Mouse (Mus musculus): ENCODE data around the gene Med20. TPM values are rescaled to one million over a fixed set of nuclear protein-coding genes. Genes with fewer than 3 reads are reported as not detected.
"Not testable (repeated sequence)": the region's sequence is repeated elsewhere in the genome, so short reads cannot be mapped to it uniquely, and the experiment has no call there.

The Med20 gene
- polyA plus RNA-seq, 1 experiment from 2014 or later, result 44.8 TPM

DNA sequence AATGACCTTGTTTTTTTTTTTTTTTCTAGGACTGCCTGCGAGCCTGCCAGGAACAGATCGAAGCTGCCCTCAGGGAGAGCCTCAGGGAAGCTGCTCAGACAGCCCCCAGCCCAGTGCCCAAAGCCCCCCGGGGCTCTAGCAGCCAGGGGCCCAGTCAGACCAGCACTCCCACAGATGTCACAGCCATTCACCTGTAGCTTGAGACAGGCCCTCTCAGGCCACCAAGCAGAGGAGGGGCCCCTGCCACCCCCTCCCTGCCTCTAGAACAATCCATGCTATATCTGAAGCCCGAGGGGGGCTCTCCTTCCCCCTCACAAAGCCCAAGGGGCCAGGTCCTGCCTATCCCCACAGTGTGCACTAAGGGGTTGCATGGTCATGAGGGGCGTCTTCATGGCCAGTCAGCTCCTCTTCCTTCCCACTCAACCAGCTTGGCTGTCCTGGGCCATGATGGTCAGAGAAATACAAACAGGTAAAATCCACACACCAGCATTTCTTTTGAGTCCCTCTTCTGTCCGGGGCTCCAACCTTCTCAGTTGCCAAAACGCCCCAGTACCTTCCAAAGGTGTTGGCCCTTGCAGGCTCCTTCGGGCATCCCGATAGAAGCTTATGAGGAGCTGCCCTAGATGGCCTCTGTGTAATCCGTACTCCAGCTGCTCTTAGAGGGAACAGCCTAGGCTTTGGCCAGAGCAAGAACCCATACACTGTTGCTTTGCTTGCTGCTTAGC lies 12.6 kb upstream of the Med20 start:
- H3K27ac ChIP-seq; H3K9me3 ChIP-seq; H3K9ac ChIP-seq; H3K4me2 ChIP-seq; H3K27me3 ChIP-seq; ATAC-seq (ENCODE audit: low FRiP score); H3K4me3 ChIP-seq: not testable (repeated sequence)
- WGBS, result 87% methylated on average over 10 of the region's 10 CpGs
- Histone ChIP-seq H3K36me3 (peaks cover 50% of the 10 kb centered on the region), H3K4me1 (replicated peaks) (peaks cover 45% of the 10 kb centered on the region)

DNA sequence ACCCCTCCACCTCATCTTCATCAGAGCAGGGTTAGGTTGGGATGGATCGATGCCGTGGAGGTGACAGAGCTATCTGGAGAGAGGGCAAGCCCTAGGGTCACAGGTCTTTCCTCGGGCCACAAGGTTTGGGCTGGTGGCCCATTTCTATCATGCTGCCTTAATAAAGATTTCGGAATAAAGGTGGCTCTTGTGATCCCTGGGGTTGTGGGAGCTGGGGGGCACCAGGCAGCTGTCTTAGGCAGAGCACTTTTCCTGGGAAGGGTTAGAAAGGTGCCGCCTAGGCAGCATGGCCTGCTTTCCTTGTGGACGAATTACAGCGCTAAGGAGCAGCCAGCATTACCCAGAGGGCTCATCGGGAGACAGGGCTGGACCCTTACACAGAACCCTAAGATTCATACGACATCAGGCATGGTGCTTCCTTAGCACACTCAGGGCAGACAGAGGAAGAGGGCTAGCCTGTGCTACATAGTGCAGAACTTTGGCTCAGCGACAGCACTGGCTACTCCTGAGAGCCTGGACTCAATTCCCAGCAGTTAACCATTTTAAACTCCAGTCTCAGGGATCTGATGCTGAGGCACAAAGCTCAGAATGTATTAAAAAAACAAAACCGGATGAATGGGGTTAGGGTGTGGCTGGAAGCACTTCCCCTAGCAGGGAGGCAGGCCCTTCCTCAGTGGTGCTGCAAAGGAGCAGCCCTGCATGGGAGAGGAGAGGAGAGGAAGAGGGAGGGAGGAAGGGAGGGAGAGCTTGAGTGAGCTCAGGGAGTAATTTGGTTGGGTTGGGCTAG lies 11.7 kb upstream of the Med20 start:
- Histone ChIP-seq H3K4me2 (no peak overlapping the region), H3K27me3 (0 out of 2 replicates have a peak, but pooled peaks cover 4% of the 10 kb centered on the region), H3K27ac (no peak overlapping the region), H3K36me3 (peaks cover 60% of the 10 kb centered on the region), H3K4me1 (replicated peaks) (peaks cover 35% of the 10 kb centered on the region), H3K4me3 (no peak overlapping the region), H3K9ac (no peak overlapping the region), H3K9me3 (no peaks in the 10 kb centered on the region)
- ATAC-seq (ENCODE audit: low FRiP score), result no peak
- WGBS, result 81% methylated on average over 11 of the region's 11 CpGs

DNA sequence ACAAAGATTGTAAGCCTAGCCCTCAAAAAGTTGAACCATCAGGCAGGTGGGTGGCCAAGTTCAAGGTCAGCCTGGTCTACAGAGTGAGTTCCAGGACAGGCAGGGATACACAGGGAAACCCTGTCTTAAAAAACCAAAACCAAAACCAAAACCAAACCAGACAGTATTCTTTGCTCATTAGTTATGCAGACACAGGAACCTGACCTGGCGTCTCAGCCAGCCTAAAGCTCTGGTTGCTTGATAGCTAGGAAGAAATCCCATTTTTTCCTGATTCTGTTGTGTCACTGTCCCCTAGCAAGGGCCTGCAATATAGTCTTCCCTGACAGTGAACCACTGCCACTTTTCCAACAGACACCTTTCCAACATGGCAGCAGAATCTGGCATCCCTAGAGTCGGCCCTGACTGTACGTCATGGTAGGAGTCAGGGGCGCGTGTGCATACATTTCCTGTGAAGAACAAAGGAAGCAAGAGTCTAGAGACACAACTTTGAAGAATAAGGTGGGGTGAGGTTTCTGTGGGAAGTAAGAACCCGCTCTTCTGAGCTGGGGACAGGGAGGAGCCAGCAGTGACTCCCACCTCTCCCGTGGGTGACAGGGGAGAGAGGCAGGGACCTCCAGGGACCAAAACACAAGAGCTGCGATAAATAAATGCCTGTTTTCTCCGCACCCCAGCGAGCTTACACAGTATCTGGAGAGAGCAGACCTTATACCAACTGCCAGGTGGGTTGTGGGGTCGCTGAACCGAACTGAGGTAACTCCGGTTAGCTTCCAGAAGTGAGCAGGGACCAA lies 10.6 kb upstream of the Med20 start:
- H3K4me1 ChIP-seq (replicated peaks), result peaks cover 25% of the 10 kb centered on the region
- H3K9ac ChIP-seq, result no peak overlapping the region
- no peak overlapping the region for H3K4me2 ChIP-seq
- peaks cover 71% of the 10 kb centered on the region for H3K36me3 ChIP-seq
- no peak overlapping the region for H3K27ac ChIP-seq
- 0 out of 2 replicates have a peak, but pooled peaks cover 4% of the 10 kb centered on the region for H3K27me3 ChIP-seq
- H3K4me3 ChIP-seq, result no peak overlapping the region
- no peak for ATAC-seq (ENCODE audit: low FRiP score)
- H3K9me3 ChIP-seq, result no peaks in the 10 kb centered on the region
- WGBS, result 86% methylated on average over 13 of the region's 13 CpGs

DNA sequence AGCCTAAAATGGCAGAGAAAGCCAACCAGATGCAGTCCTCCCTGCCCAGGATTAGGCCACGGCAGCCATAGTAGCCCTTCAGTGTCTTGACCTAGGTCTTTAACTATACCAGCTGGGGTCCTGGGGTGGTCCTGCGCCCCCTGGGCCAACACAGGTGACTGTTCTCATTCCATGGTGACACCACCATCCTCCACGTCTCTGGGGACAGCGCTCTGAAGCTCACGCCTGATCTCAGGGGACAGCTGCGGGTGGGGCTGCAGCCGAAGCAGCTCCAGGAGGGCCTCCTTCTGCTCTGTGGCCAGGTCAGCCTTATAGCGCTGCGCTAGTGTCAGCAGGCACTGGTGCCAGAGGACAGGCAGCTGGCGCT lies 10.0 kb upstream of the Med20 start:
- 90% methylated on average over 10 of the region's 10 CpGs for WGBS
- no peak overlapping the region for H3K4me3 ChIP-seq
- no peak overlapping the region for H3K27ac ChIP-seq
- ATAC-seq (ENCODE audit: low FRiP score), result no peak
- H3K4me2 ChIP-seq, result no peak overlapping the region
- no peak overlapping the region for H3K9ac ChIP-seq
- peaks cover 77% of the 10 kb centered on the region for H3K36me3 ChIP-seq
- peaks cover 19% of the 10 kb centered on the region for H3K4me1 ChIP-seq (replicated peaks)
- no peaks in the 10 kb centered on the region for H3K9me3 ChIP-seq
- no peaks in the 10 kb centered on the region for H3K27me3 ChIP-seq

DNA sequence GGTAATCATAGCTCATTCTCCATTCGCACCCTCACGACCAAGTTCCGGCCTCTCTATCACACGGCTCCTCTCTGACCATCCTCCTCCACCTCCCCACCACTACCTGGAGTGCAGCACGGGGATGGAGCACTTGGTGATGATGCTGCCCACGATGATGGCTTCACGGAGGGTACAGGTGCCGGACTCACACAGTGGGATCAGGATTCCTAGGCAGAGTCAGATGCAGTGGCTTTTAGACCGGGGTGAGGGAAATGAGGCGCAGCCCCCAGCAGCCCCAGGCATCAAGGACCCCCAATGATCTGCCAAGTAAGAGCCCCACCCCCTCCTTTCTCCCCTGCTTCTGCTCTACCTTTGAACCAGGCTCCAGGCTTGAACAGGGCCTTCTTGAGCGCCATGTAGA lies 9.1 kb upstream of the Med20 start:
- H3K4me1 ChIP-seq (replicated peaks), result peaks cover 10% of the 10 kb centered on the region
- 93% methylated on average over 11 of the region's 11 CpGs for WGBS
- no peak overlapping the region for H3K27ac ChIP-seq
- no peaks in the 10 kb centered on the region for H3K27me3 ChIP-seq
- no peak overlapping the region for H3K4me3 ChIP-seq
- peaks cover 86% of the 10 kb centered on the region for H3K36me3 ChIP-seq
- H3K9ac ChIP-seq, result no peak overlapping the region
- no peak for ATAC-seq (ENCODE audit: low FRiP score)
- no peaks in the 10 kb centered on the region for H3K9me3 ChIP-seq
- no peak overlapping the region for H3K4me2 ChIP-seq

GRCm38 (mm10) chr17:47606220-47606619 lies 5.2 kb upstream of the Med20 start:
- Histone ChIP-seq H3K27me3 (no peaks in the 10 kb centered on the region), H3K9me3 (no peaks in the 10 kb centered on the region), H3K27ac (no peak overlapping the region), H3K4me2 (no peak overlapping the region), H3K36me3 (peaks cover 77% of the 10 kb centered on the region), H3K9ac (no peak overlapping the region), H3K4me3 (no peak overlapping the region), H3K4me1 (replicated peaks) (peaks cover 20% of the 10 kb centered on the region)
- WGBS, result 79% methylated on average over 5 of the region's 5 CpGs
- ATAC-seq (ENCODE audit: low FRiP score), result no peak

- H3K4me3 ChIP-seq, result no peak overlapping the region
- no peak for ATAC-seq (ENCODE audit: low FRiP score)
- no peak overlapping the region for H3K9ac ChIP-seq
- H3K4me2 ChIP-seq, result no peak overlapping the region
- H3K9me3 ChIP-seq, result no peaks in the 10 kb centered on the region
- 93% methylated on average over 4 of the region's 4 CpGs for WGBS
- H3K4me1 ChIP-seq (replicated peaks), result peaks cover 39% of the 10 kb centered on the region
- H3K36me3 ChIP-seq, result peaks cover 53% of the 10 kb centered on the region
- no peaks in the 10 kb centered on the region for H3K27me3 ChIP-seq
- no peak overlapping the region for H3K27ac ChIP-seq
Observed at GRCm38 (mm10) chr17:47609182-47609581, 2.2 kb upstream of the Med20 start.

DNA sequence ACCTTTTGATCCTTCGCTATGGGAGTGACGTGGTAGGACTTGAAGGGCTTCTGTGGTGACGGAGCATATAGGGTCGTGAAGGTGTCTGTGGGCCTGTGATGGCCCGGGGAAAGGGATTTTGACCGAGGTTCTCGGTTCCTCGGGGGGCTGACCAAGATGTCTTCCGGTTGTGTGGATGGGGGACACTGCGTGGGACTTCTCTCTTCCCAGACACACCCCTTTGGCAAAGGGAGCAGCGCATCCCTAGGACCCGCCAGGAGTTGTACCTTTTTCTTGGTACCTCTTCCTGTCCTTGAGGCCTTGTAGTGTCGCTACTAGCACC lies 240 bp downstream of the Med20 start:
- Histone ChIP-seq H3K4me1 (replicated peaks) (peaks cover 39% of the 10 kb centered on the region), H3K9me3 (no peaks in the 10 kb centered on the region), H3K4me3 (peak overlapping the region; percentile 85), H3K9ac (peak overlapping the region; percentile 85), H3K27ac (peak overlapping the region; percentile 77; the same call in 1 of the 2 replicates), H3K27me3 (no peaks in the 10 kb centered on the region), H3K4me2 (peak overlapping the region; percentile 96), H3K36me3 (peaks cover 44% of the 10 kb centered on the region)
- no peak; the same call in 1 of the 2 replicates for ATAC-seq (ENCODE audit: low FRiP score)
- WGBS, result 0% methylated on average over 13 of the region's 13 CpGs

DNA sequence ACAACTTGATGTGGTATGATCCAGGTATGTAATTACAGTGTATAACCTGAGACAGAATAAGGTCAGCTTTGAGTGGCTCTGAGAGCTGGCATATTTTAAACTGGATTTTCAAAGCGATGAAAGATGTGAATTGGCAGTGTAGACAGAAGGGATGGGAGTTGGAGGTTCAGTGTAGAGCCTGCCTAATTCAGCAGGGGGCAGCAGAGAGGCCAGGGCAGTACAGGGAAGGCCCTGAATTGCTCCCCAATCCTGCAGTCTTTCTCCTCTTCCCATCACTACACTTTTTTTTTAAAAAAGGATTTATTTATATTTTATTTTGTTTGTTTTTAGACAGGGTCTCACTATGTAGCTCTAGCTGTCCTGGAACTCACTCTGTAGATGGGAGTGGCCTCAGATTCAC lies 2.6 kb downstream of the Med20 start:
- Histone ChIP-seq H3K36me3 (peaks cover 40% of the 10 kb centered on the region), H3K27ac (no peak overlapping the region), H3K4me3 (no peak overlapping the region), H3K9me3 (no peaks in the 10 kb centered on the region), H3K4me1 (replicated peaks) (peaks cover 36% of the 10 kb centered on the region), H3K4me2 (no peak overlapping the region), H3K27me3 (no peaks in the 10 kb centered on the region), H3K9ac (no peak overlapping the region)
- WGBS, result 92% methylated on average over 1 of the region's 1 CpGs
- ATAC-seq (ENCODE audit: low FRiP score), result no peak

- no peak overlapping the region for H3K4me3 ChIP-seq
- no peak overlapping the region for H3K4me2 ChIP-seq
- H3K27ac ChIP-seq, result no peak overlapping the region
- no peaks in the 10 kb centered on the region for H3K9me3 ChIP-seq
- no peak overlapping the region for H3K9ac ChIP-seq
- peaks cover 44% of the 10 kb centered on the region for H3K36me3 ChIP-seq
- peaks cover 19% of the 10 kb centered on the region for H3K4me1 ChIP-seq (replicated peaks)
- no peak for ATAC-seq (ENCODE audit: low FRiP score)
- WGBS, result 97% methylated on average over 8 of the region's 8 CpGs
- H3K27me3 ChIP-seq, result no peaks in the 10 kb centered on the region
Observed at GRCm38 (mm10) chr17:47616119-47616518, 4.7 kb downstream of the Med20 start.

GRCm38 (mm10) chr17:47616652-47617051 lies 5.3 kb downstream of the Med20 start:
- no peak overlapping the region for H3K4me3 ChIP-seq
- H3K27ac ChIP-seq, result no peak overlapping the region
- no peak for ATAC-seq (ENCODE audit: low FRiP score)
- WGBS, result 97% methylated on average over 4 of the region's 4 CpGs
- H3K4me1 ChIP-seq (replicated peaks), result peaks cover 19% of the 10 kb centered on the region
- H3K4me2 ChIP-seq, result no peak overlapping the region
- H3K9me3 ChIP-seq, result no peaks in the 10 kb centered on the region
- H3K36me3 ChIP-seq, result peaks cover 47% of the 10 kb centered on the region
- no peak overlapping the region for H3K9ac ChIP-seq
- H3K27me3 ChIP-seq, result no peaks in the 10 kb centered on the region

DNA sequence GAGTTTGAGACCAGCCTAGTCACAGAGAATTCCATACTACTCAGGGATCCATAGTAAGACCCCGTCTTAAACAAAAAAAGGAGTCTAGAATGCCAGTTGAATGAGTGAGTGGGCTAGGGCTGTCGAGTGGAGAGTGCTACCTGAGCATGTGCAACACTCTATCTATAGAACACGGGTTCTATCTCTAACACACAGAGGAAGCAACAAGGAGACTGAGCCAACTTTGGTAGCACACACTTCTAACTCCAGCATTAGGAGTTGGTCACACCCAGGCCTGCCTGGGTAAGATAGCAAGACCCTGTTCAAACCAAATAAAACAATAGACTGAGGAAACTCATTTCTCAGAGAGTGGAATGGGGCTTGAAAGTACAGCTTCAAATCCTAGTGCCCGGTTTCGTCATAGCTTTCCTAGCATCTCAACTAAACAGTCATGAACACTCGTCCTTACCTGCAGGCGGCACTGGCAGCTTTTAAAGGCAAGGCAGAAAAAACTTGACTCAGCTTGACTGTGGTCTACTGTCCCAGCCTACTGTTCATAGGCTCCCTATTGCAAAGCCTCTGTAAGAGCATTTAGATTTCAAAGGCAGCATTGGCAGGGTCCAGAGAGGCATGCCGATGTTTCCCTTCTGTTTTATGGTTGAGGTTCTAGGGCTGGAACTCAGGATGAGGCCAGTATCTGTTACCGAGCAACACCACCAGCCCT lies 6.4 kb downstream of the Med20 start:
- H3K9me3 ChIP-seq, result no peaks in the 10 kb centered on the region
- H3K9ac ChIP-seq, result no peak overlapping the region
- 92% methylated on average over 9 of the region's 9 CpGs for WGBS
- no peak overlapping the region for H3K27ac ChIP-seq
- peaks cover 58% of the 10 kb centered on the region for H3K36me3 ChIP-seq
- ATAC-seq (ENCODE audit: low FRiP score), result no peak
- H3K27me3 ChIP-seq, result no peaks in the 10 kb centered on the region
- H3K4me3 ChIP-seq, result no peak overlapping the region
- H3K4me1 ChIP-seq (replicated peaks), result peaks cover 9% of the 10 kb centered on the region
- H3K4me2 ChIP-seq, result no peak overlapping the region

All from hindbrain, embryonic 13.5 days (tissue).